Mouse (Mus musculus): ENCODE data around the gene Aldh1l1.

Gene Aldh1l1

GRCm38 (mm10) chr6:90594972-90595371 is 108.7 kb downstream of the Aldh1l1 start:
- in situ Hi-C loops (cut with MboI, MseI): no loop called here

GRCm38 (mm10) chr6:90597060-90597459 is 110.8 kb downstream of the Aldh1l1 start:
- in situ Hi-C loops (cut with MboI, MseI): no loop called here

GRCm38 (mm10) chr6:90597592-90597991 is 111.4 kb downstream of the Aldh1l1 start:
- in situ Hi-C loops (cut with MboI, MseI): no loop called here

- in situ Hi-C loops (cut with MboI, MseI): no loop called here
These were observed 112.0 kb downstream of the Aldh1l1 start for GRCm38 (mm10) chr6:90598197-90598596.

- in situ Hi-C loops (cut with MboI, MseI): no loop called here
These were observed 114.1 kb downstream of the Aldh1l1 start for GRCm38 (mm10) chr6:90600351-90600750.

- in situ Hi-C loops (cut with MboI, MseI): no loop called here
These were observed 115.5 kb downstream of the Aldh1l1 start for GRCm38 (mm10) chr6:90601736-90602135.

- in situ Hi-C loops (cut with MboI, MseI): no loop called here
These were observed 116.1 kb downstream of the Aldh1l1 start for GRCm38 (mm10) chr6:90602304-90602703.

- in situ Hi-C loops (cut with MboI, MseI): no loop called here
These were observed 116.9 kb downstream of the Aldh1l1 start for GRCm38 (mm10) chr6:90603126-90603525.

GRCm38 (mm10) chr6:90604130-90604529 is 117.9 kb downstream of the Aldh1l1 start:
- in situ Hi-C loops (cut with MboI, MseI): no loop called here

- in situ Hi-C loops (cut with MboI, MseI): no loop called here
These were observed 118.5 kb downstream of the Aldh1l1 start, which contains the start of gene Slc41a3 for GRCm38 (mm10) chr6:90604533-90605297. Slc41a3 (plus strand) TSS chr6:90604725.

GRCm38 (mm10) chr6:90605298-90605665 is 119.1 kb downstream of the Aldh1l1 start:
- in situ Hi-C loops (cut with MboI, MseI): no loop called here

GRCm38 (mm10) chr6:90606538-90606937 is 120.3 kb downstream of the Aldh1l1 start:
- in situ Hi-C loops (cut with MboI, MseI): no loop called here

GRCm38 (mm10) chr6:90607196-90607595 is 121.0 kb downstream of the Aldh1l1 start:
- in situ Hi-C loops (cut with MboI, MseI): no loop called here

GRCm38 (mm10) chr6:90608186-90608585 is 122.0 kb downstream of the Aldh1l1 start:
- in situ Hi-C loops (cut with MboI, MseI): no loop called here

- in situ Hi-C loops (cut with MboI, MseI): no loop called here
These were observed 124.0 kb downstream of the Aldh1l1 start for GRCm38 (mm10) chr6:90610248-90610647.

- in situ Hi-C loops (cut with MboI, MseI): no loop called here
These were observed 127.0 kb downstream of the Aldh1l1 start for GRCm38 (mm10) chr6:90613277-90613676.

GRCm38 (mm10) chr6:90615362-90615761 is 129.1 kb downstream of the Aldh1l1 start:
- in situ Hi-C loops (cut with MboI, MseI): no loop called here

GRCm38 (mm10) chr6:90615991-90616390 is 129.8 kb downstream of the Aldh1l1 start:
- in situ Hi-C loops (cut with MboI, MseI): no loop called here

GRCm38 (mm10) chr6:90616481-90616880 is 130.3 kb downstream of the Aldh1l1 start:
- in situ Hi-C loops (cut with MboI, MseI): no loop called here

GRCm38 (mm10) chr6:90618274-90618673 is 132.0 kb downstream of the Aldh1l1 start:
- in situ Hi-C loops (cut with MboI, MseI): no loop called here

- in situ Hi-C loops (cut with MboI, MseI): no loop called here
These were observed 132.8 kb downstream of the Aldh1l1 start for GRCm38 (mm10) chr6:90618821-90619636.

GRCm38 (mm10) chr6:90619936-90620335 is 133.7 kb downstream of the Aldh1l1 start:
- in situ Hi-C loops (cut with MboI, MseI): no loop called here

All from T-helper 2 cell (primary cell).